Mouse (Mus musculus): ENCODE results near the gene Pus10. TPM values are rescaled to one million over a fixed set of nuclear protein-coding genes. Genes with fewer than 3 reads are reported as not detected.

Pus10 gene
- polyA plus RNA-seq, 1 experiment from 2014 or later: 41.0 TPM

GRCm38 (mm10) chr11:23782038-23782437 lies 116.6 kb downstream of the Pus10 start:
- Histone ChIP-seq H3K36me3 (replicated peaks; ENCODE audit: control insufficient read depth, insufficient read depth, low read depth, low read length) (no peaks in the 10 kb centered on the region), H3K4me3 (ENCODE audit: low read depth, low read length) (no peak overlapping the region), H3K9me3 (replicated peaks; ENCODE audit: control insufficient read depth, low read length) (no peaks in the 10 kb centered on the region), H3K9ac (replicated peaks; ENCODE audit: low read length) (no peak overlapping the region), H3K27me3 (ENCODE audit: control insufficient read depth, insufficient read depth, low read length) (no peaks in the 10 kb centered on the region), H3K4me2 (ENCODE audit: low read depth, low read length) (no peak overlapping the region), H3K27ac (replicated peaks; ENCODE audit: low read depth, low read length) (no peak overlapping the region), H3K4me1 (ENCODE audit: control insufficient read depth, insufficient read depth, low read length) (no peaks in the 10 kb centered on the region)
- DNase-seq (ENCODE audit: low spot score) (no peak), ATAC-seq (replicated peaks; ENCODE audit: insufficient number of reproducible peaks, low FRiP score, low TSS enrichment, low read depth) (no peak)
- WGBS: 71% methylated on average over 3 of the region's 3 CpGs

Other genes starting within 250 kb of the Pus10 start
- gene Ahsa2, start 167.6 kb upstream of the Pus10 start, polyA plus RNA-seq (2014; fragmentation: Nextera tagmentation; extraction: Ambion mirVana): 161 and 178 TPM in 2 replicates
- gene 1700093K21Rik, start 144.5 kb upstream of the Pus10 start, polyA plus RNA-seq (2014; fragmentation: Nextera tagmentation; extraction: Ambion mirVana): not detected in 2 replicates
- gene 0610010F05Rik, start 32.0 kb upstream of the Pus10 start, polyA plus RNA-seq (2014; fragmentation: Nextera tagmentation; extraction: Ambion mirVana): 36.8 and 42.1 TPM in 2 replicates
- gene Pex13, start 285 bp downstream of the Pus10 start, polyA plus RNA-seq (2014; fragmentation: Nextera tagmentation; extraction: Ambion mirVana): 48.0 and 48.6 TPM in 2 replicates
- 0.86 and 0.94 TPM in 2 replicates for gene Rel, start 105.3 kb downstream of the Pus10 start, polyA plus RNA-seq (2014; fragmentation: Nextera tagmentation; extraction: Ambion mirVana)
- 25.6 and 33.6 TPM in 2 replicates for gene Papolg, start 229.6 kb downstream of the Pus10 start, polyA plus RNA-seq (2014; fragmentation: Nextera tagmentation; extraction: Ambion mirVana)